Mouse (Mus musculus): Measurements from ENCODE around the gene Nupr1.

- TF ChIP-seq CTCF (IDR thresholded peaks at IDR 0.05; ENCODE audit: low read depth) (no peak), EP300 (optimal IDR thresholded peaks at IDR 0.05) (no peak)
These were observed 14.0 kb downstream of the Nupr1 start for GRCm38 (mm10) chr7:126616707-126617106.
